Mouse (Mus musculus): Measurements from ENCODE around the gene Zbed5.

DNA sequence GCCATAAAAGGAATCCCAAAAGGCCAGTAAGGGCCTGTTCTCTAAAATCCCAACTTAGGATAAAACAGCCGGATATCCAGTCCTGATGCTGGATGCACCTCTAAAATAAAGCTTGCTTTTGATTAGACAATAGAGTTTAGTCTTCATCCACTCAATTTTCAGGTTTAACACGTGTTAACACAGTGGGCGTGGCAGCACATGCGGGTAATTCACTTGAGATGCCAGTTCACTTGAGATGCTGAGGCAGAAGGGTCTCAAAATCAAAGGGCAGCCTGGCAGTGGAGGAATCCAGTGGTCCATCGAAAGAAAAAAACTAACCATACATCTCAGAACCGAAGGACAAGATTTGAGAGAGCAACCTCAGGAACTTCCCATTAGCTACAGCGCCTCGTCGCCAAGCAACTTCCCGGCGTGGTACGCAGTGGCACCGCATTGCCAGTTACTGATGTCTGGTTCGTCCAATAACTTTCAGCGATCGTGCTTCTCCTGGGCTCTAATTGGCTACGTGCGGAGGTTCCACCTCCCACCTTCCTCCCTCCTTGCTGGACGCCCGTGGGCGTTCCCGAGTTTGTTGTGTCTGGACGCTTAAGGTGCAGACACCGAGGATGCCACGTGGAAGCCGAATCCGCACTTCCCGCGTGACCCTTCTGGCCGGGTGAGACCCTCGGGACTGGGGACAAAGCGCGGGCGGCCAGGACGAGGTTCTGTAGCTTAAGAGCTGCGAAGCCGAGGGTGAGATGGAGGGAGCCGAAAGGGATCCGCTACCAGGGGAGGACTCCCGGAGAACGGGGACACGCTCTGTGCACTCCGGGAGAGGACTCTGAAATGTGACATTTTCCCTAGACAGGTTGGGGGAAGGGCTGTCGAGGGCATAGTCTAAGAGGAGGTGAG is at the start of gene Zbed5:
- no peak for TF ChIP-seq TCF12 (IDR thresholded peaks at IDR 0.05; ENCODE audit: insufficient read depth, poor library complexity, severe bottlenecking)
- no peak for TF ChIP-seq E2F4 (IDR thresholded peaks at IDR 0.05; ENCODE audit: insufficient read depth)
- TF ChIP-seq MYOD1 (IDR thresholded peaks at IDR 0.05; ENCODE audit: control insufficient read depth in 1 of 3, insufficient read length in 2 of 3, low read depth in 2 of 3): no peak
- TF ChIP-seq MYOG (IDR thresholded peaks at IDR 0.05; ENCODE audit: control insufficient read depth in 1 of 3, insufficient read depth in 1 of 3, insufficient read length in 2 of 3, low read depth in 2 of 3): no peak

All from myocyte (in vitro differentiated cells).